Mouse (Mus musculus) fibroblast of lung, adult 2 months (primary cell): ENCODE measurements around the gene Upk3a.

Experiments
- DNase-seq: peaks from one replicate; pipeline ENCODE4 v3.0.0-alpha.2; 2011; ENCODE audit warnings: low read depth

Upk3a gene

GRCm38 (mm10) chr15:85054098-85054497 is 37.2 kb downstream of the Upk3a start:
- no peak for DNase-seq

- DNase-seq = no peak
Measured at GRCm38 (mm10) chr15:85055186-85055585, 38.2 kb downstream of the Upk3a start.

- DNase-seq = no peak
Measured at GRCm38 (mm10) chr15:85063421-85063820, 46.5 kb downstream of the Upk3a start.

GRCm38 (mm10) chr15:85070561-85070960 is 53.6 kb downstream of the Upk3a start:
- DNase-seq = peak; percentile 46
